Mouse (Mus musculus) retina, adult 2 months (tissue): Measurements from ENCODE around the gene Npas3.

Source experiments
- DNase-seq: peaks from one replicate; pipeline ENCODE4 v3.0.0-alpha.2; 2012; ENCODE audit warnings: low read depth, low spot score

Npas3 gene

DNA sequence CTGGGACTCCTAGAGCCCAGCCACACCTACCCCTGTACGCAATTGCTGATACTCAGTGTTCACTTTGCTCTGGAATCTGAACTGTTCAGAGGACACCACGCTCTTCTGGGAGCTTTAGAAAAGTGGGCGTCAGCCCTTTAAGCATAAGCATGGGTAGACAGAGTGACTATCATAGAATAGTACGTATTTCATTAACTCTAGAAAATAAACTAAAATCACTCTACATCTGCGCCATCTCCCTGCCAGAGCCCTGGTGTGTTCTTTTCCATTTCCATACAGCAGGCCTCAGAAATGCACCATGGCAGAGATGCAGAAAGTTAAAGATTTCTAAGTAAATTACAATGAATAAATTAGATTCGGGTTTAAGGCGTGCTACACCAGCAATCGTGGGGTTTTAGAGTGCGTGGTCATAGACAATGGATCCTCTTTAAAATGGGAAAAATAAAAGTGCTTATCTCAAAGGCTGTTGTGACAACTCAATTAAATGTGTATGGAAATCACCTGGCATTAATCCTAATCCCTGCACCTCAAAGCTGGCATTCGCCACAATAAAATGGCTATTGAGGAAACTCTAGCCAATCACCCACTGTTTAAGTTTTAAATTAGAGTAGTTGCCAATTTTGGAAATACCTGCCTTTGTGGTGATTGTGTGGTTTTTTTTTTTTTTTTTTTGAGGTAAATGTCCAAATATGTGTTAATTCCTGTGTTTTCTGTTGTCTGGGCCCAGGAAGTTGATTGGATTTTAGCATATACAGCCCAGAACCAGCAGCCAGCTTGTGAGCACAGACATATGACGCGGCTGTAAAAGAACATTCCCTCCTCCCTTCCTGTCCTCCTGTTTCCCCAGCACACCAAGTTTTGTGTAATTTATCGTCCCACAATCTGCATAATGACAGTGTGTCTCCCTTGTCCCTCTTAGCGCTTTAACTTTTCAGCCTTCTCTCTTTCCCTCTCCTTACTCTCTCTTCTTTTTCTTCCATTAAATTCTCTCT lies 737.7 kb downstream of the Npas3 start:
- DNase-seq, result no peak

DNA sequence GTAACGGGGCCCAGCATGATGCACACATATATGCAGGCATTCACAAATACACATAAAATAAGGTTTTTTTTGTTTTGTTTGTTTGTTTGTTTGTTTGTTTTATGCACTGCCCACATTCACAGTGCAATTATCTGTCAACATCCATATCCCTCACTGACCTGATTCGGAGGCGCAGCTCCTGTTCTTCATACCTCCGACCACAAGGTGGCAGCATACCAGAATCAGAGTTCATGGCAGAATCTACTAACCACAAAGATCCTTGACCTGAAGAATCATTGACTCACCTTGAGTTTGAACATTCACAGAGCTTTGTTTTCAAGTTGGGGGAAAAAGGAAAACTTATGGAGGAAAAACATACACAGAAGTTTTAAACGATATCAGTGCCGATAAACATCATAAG lies 743.9 kb downstream of the Npas3 start:
- DNase-seq, result no peak

DNA sequence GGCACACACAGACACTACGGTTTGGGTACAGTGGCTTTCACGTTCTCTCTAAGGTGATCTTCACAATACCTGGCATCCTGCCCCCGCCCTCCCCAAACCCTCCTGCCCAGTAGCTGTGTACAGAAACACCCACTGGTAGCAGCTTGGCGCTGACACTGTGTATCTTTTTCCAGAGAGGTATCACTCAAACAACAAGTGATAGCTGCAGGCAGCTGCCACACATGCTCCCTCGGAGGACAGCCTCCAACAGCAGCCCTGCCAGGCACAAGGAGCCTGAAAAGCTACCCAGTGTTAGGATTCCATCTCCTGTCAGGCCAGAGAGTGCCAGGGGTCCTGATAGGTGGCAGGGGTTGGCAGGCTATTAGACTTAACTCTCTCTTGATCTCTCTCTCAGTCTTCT lies 747.2 kb downstream of the Npas3 start:
- no peak for DNase-seq

DNA sequence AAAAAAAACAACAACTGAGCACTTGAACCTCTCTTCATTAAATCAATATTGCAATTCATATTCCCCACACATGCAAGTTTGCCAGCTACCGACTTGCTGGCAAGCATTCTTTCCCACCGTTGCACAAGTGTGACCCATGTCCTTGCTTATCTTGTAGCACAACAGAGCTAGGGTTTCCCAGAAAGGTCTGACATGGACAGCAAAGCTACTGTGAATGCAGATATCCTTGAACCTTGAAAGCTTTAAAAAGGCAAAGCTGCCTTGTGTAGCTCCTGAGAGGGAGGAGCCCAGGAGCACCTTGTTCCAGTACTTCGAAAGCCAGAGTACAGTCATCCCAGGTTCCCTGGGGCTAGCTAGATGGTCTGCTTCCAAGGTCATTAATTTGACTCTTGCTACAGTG lies 748.7 kb downstream of the Npas3 start:
- no peak for DNase-seq

DNA sequence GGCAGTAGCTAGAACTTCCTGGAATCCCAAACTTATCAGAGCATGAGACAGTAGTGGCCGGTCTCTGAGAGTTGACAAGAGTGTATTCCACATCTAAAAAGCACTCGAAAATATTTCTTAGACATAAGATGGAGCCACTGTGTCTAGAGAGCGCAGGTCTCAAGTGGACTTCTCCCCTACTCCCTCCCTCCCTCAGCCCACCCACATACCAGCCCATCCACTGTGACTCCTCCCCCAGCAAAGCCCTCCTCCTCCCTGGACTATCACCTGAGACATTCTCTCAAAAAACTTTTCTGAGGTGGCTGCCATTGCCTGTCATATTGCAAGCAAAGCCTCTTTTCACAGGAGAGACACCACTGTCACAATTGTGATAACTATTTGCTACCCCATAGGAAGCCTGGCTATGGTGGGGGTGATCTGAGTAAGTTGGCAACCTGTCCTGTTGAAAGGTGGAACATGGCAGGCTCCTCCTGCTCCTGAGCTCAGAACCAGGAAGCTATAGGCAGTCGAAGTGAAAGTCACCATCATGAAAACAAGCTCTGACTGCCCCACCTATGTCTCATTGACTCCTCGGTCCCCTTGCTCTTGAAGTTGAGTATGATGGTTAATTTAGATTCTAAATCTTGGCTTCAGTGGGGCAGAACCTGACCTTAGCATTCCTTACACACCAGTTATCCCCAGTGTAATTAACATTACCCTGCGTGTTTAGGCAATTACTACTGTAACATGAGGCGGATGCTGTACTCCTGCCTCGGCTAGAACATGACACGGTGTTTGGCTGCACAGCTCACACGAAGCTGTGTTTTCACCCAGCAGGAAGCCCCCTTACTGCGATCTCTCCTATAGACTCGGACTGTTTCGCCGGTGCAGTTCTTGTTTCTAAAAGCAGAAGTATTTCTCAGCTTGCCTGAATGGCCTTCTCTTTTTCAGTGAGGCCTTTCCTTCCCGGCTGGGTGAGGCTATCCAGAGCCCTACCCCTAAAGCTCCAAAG lies 751.5 kb downstream of the Npas3 start:
- DNase-seq, result no peak

DNA sequence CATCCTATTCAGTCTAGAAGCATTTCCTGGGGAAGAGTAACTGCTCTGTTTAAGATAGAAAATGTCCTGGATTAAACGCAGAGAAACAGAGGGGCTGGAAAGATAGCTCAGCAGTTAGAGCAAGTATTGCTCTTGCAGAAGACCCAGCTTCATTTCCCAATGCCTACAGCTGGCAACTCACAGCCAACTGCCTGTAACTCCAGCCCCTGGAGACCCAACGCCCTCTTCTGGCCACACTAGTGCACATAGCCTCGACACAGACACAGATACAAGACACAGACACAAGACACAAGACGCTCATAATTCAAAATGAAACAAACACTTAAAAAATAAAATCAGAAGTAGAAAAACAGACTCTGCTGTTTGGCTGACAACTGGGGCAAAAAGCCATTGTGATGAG lies 754.0 kb downstream of the Npas3 start:
- DNase-seq, result no peak

DNA sequence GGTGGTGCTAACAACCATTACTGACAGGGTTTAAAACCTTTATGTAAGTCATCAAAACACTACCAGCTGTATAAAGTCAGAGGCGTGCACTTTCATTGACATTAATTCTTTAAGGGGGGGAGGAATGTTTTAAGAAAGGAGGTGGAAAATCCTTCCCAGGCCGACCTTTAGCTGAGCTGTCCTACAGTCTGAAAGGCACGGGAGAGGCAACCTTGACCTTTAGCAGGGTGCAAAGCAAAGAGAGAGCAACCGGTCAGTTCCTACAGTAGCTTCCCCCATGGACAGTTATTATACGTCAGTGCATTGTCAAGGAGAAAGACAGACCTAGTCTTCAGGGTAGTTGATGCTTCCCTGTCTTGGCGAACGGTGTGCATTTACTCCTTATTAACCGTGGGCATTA lies 756.1 kb downstream of the Npas3 start:
- no peak for DNase-seq

DNA sequence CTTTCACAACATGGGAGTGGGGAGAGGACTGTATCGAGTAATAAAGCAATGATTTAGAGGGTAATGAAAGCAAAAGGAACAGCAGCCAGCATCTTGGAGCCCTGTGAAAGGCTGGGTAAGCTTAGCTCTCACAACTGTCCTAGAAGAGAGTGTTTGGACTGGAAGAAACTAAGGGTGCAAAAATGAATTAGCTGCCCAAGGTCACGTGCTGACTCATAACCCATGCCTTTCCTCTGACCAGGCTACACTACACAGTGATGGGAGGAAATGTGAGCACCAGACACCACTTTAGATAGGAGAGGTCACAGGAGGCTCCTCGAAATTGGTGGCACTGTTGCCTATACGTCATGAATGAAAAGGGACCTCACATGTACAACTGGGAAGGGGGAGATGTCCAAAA lies 757.1 kb downstream of the Npas3 start:
- DNase-seq, result no peak

DNA sequence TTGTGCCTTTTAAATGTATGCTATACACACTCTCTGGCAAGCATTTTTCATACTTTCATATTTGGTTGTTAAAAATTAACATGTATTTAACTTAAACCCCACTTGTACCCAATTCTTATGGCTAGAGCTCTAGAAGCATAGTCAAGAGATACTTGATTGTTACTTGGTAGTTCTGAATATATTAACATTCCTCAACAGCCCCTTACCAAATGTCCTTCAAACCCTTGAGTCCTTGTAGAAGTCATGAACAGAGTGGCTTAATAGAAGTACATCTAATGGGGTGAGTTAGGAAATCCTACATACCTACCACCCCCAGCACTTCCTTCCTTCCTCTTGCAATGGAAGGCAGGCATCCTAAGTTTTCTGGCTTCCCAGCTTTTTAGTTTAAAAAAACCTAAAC lies 766.8 kb downstream of the Npas3 start:
- no peak for DNase-seq

DNA sequence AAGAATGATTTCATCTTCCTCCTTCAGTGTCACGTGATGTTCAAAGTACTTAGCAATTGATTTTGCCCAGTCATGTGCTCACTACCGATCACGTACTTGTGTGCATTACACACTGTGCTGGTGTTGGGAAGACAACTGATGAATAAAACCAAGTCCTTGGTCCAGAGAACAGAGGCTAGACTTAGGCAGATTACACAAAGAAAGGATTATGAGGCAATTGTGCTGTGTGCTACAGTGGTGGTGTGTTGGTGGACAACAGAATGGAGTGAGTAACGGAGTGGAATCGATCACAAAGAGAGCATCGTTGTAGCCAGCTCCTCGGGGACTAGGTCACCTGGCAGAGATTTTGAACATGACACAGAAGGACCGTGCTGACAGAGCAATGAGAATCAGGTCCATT lies 769.5 kb downstream of the Npas3 start:
- no peak for DNase-seq

DNA sequence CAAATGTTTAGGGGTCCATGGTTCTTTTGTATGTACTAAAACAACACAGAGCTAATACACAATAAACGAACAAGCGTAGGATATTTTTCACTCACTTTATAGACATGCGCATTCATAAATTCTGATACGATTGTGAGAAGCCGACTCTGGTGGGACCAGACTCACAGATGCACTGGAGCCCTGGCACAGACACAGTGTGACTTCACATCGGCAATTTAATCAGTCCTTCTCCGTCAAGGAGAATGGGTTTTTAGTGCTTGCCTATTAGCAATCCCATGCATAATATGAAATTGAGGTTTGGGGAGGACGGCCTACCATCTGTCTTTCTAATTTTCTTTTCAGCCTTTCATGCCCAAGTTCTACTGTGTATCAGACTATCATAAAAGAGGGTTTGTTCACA lies 771.5 kb downstream of the Npas3 start:
- no peak for DNase-seq

DNA sequence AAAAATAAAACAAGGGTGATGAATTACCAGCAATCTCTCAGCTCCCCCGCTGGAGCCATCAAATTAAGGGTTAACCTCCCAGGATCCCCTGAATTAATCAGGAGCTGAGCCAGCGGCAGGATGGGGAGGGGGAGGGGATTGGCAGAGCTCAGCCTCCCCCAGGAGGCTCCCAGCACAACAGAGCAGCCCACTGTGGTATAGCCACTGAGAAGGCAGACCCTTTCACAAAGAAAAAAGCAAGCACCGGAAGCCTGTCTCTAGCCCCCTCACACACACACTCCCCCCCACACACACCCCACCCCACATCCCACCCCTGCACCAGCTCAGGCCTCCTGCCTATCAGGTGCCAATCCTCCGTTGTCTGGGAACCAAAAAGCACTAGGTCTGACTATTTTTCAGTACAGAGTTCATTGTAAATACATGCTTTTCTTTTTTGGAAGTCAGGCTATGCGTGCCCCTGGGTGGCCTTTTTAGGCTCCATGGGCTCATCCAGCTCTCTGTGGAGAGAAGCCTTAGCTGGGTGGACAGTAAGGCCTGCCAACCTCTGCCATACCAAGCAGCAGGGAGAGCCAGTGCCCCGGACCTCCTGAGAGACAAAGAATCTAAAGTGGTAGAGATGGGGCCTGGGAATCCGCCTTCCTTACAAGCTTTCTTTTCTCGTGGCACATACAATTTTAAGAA lies 786.3 kb downstream of the Npas3 start:
- DNase-seq, result no peak

DNA sequence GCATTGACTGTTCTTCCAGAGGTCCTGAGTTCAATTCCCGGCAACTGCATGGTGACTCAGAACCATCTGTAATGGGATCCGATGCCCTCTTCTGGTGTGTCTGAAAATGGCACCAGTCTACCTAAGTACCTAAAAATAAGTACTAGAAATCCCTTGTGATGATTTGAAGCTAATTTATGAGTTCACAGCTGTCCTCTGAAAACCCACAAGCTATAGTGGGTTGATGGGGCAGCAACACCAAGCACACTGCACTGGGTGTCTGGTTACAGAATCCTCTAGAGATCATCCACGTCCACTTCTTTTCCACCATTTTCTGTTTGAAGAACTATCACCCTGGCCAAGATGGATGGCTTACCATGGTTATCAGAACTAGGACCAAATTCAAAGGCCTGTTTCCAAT lies 789.1 kb downstream of the Npas3 start:
- no peak for DNase-seq

DNA sequence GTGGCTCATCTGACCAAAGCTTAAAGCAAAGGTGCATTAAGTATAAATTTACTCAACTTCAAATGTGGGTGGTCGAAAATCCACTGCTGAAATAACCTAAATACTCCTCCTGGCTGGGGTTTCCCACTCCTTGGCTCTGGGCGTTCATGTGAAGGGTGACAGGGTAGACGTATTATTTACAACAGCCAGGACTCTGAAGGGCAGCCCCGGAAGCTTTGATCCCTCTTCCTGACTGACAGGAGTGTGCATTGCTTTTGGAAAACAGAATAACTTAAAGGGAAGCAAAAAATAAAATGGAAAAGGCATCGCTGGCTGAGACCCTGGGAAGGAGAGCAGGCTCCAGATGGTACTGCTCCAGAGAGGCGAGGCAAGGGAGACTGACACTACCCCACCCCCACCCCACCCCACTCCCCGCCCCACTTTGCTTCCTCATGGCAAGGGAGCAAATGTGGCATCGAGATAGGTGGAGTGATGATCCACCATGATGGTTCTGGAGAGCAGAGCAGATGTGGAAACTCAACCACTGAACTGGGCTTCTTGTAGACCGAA lies 794.6 kb downstream of the Npas3 start:
- no peak for DNase-seq

DNA sequence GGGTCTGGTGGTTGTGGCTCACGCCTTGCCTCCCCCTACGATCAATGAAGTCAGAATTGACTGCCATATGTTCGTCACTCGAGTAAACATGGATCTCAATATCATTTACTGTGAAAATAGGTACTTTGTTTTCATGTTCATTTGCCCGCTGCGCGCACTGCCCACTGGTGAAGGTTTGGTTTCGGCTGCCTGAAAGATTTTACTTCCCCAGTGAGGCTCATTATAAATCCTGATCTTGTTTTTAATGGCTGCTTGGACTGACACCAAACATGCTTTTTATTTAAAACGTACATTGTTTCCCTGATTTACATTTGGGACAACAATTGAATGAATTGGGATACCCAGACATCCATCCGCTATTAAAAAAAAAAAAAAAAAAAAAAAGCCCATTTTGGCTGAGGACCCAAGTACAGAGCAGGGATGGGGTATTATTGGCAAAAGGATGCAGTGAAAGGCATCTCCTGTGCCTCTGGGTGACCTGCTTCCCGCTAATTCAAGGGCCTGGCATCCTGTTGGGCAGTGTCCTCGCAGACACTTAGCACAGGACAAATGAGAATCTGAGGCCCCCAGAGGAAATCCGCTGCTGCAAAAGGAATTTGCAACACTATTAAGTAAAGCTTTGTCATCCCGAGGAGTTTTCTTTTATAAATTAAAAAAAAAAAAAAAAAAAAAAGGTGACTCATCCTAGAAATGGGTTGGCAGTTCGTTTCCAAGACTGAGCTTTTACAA lies 796.3 kb downstream of the Npas3 start:
- DNase-seq, result no peak

DNA sequence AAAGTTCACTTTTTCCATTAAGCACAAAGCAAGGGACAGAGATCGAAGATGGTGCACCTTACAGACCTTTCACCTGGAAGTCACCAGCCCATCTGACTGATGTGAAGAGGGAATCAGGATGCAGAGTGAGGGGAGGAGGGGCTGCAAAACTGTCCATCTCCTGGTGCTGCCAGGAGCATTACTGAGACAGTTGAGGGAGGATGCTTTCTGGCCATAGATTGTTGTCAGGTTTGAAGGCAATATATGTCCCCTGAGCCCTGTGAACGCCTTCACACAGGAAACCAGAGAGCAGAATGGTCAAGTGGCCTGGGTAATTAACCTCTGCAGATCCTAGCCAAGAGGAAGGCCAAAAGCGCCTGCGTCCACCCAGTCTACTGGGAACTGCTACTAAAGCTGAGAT lies 796.9 kb downstream of the Npas3 start:
- no peak for DNase-seq

DNA sequence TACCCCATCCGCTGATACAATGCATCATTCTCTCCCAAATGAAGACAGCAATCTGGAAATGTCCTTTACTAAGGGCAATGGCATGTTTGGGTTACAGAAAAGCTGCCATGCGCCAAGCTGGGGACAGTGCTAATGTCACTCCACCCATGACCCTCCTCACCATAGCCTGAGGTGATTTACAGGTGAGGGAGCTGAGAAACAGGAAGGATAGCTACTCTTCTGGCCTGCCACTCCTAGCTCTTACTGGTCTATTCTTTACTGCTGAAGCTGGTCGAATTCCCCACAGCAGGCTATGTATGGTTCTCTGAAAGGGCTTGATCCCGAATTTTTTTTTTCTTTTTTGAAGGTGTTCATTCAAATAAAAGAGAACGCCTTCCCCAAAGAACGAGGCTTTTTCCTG lies 798.3 kb downstream of the Npas3 start:
- no peak for DNase-seq

DNA sequence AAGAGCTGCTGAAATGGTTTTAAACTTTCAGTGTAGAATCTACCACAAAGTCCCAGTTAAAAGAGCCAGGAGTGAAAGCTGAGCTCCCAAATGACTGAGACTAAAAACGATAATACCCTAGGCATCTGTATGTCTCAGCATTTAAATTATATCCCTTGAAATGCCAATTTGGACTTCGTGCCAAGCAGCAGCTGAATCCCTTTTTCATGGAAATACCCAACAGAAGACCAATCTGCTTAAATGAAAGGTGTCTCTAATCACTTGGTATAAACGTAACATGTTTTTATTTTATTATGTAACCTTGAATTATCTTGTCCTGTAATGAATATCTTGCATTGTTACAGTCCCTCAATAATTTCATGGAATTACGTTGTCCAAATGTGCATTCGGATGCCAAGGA lies 799.6 kb downstream of the Npas3 start:
- DNase-seq, result no peak

DNA sequence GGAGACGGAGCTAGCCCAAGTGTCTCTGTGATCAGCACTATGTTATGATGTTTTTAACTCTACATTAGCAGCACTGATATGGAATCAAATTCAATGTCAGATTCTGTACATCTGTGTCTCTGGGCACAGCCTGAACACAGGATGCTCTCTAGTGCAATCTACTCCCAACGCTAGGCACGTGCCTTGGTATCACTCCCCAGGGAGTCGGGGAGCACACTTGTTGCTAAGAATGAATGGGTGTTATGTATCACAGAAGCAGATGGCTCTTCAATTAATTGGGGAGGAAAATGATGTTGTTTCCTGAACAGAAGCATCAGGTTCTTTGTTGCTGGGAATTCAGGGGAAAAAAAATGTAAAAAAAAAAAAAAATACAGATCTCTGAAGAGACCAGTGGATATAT lies 801.4 kb downstream of the Npas3 start:
- no peak for DNase-seq

DNA sequence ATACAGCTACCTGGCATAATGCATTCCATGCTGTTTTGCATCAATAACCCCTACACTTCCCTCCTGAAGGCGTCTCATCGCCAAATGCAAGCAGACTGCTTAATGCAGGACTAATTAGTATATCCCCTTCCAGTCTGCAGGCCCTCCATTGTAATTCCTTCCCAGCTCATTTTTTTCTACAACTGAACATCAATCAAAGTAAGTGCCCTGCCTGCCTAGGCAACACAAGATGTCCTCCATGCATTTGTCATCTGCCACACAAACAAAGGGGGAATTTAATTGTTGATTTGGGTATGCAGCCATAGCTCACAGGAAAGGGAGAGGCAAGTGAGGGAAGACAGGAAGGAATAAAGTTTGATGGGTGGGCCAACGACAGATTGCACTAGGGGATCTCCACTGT lies 804.5 kb downstream of the Npas3 start:
- DNase-seq, result no peak

DNA sequence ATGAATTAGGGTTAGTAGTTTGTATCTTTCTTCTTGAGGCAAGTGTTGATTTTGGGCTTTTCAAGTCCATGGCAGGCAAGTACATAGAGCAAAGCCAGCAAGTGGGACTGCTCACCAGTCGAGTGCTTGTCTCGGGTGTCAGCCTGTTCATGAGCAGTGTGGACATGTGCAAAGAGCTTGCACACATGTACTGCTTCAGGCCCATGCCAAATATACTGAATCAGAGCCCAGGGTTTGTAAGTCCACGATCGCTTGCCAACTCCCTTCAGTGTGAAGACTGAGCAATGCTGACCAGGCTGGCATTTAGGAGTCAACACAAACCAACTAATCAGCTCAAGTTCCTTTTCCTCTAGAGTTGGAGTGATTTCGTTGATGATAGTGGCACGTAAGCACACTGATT lies 805.1 kb downstream of the Npas3 start:
- DNase-seq, result no peak
